Mouse (Mus musculus) bone marrow, adult 2 months (tissue): ENCODE measurements around the gene Anapc2.

ENCODE experiments used
- CTCF ChIP-seq: fragments of 200-500 bp; IDR thresholded peaks from 2 replicates; pipeline ENCODE4 v1.5.1; 2011; ENCODE audit warnings: low read length, control low read depth; ENCODE audit not compliant: control insufficient read depth, insufficient read depth
- POLR2A ChIP-seq: fragments of 200-500 bp; IDR thresholded peaks from 2 replicates; pipeline ENCODE4 v1.6.1; 2011; ENCODE audit warnings: low read depth, mild to moderate bottlenecking, control low read depth, low read length, borderline replicate concordance; ENCODE audit not compliant: control insufficient read depth

DNA sequence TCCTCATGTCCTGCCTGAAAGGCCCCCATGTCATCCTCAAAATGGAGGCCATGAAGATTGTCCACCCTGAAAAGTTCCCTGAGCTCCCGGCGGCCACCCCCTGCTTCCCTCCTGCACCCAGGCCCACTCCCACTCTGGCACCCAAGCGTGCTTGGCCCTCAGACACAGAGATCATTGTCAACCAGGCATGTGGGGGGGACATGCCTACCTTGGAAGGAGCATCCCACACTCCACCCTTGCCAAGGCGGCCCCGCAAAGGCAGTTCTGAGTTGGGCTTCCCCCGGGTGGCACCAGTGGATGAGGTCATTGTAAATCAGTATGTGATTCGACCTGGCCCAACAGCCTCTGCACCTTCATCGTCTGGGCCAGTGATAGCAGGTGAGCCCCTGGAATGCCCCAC lies 28.9 kb upstream of the Anapc2 start:
- no peak for TF ChIP-seq CTCF
- TF ChIP-seq POLR2A = no peak
